Mouse (Mus musculus) bone marrow macrophage, adult 2 months (primary cell): ENCODE measurements around the gene Rreb1.

Experiments used
- CTCF ChIP-seq: IDR thresholded peaks from 2 replicates; pipeline ENCODE4 v1.5.1; 2012; ENCODE audit warnings: low read depth, mild to moderate bottlenecking, low read length, moderate library complexity
- POLR2A ChIP-seq: IDR thresholded peaks from 2 replicates; pipeline ENCODE4 v1.6.1; 2012; ENCODE audit warnings: mild to moderate bottlenecking, low read depth, low read length, borderline replicate concordance

DNA sequence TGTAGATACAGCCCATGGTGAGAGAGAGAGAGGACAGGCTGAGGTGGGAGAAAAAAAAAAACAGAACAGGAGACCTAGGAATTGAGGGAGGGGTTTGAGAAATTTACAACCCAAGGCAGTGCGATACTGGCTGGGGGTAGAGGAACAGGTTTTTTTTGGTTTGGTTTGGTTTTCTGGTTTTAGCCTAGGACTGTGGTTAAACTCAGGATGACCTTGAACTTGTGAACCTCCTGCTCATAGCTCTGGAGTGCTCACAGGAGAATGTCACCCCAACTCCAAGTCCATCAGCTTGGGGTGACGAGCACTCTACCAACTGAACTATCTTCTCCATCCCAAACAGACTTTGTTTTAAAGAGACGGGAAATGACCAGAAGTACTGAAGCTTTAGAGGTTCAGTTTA lies 165.3 kb downstream of the Rreb1 start:
- no peak for TF ChIP-seq CTCF
- TF ChIP-seq POLR2A: no peak
